Mouse (Mus musculus) brain, embryonic 18.5 days (tissue): ENCODE data around the gene Il2rg.

ENCODE experiments used
- DNase-seq: peaks from one replicate; pipeline ENCODE4 v3.0.0-alpha.2; 2012; ENCODE audit warnings: low read depth, low spot score

Gene Il2rg

GRCm38 (mm10) chrX:101260441-101261325 lies 7.4 kb downstream of the Il2rg start:
- DNase-seq = no peak

GRCm38 (mm10) chrX:101256603-101257002 lies 11.5 kb downstream of the Il2rg start:
- DNase-seq = no peak

GRCm38 (mm10) chrX:101254740-101255139 lies 13.3 kb downstream of the Il2rg start:
- no peak for DNase-seq

- DNase-seq = peak; percentile 77
Observed at GRCm38 (mm10) chrX:101253952-101254729, 13.9 kb downstream of the Il2rg start, which contains the start of gene Foxo4. Gene Foxo4 (plus strand): TSS chrX:101254528.

- no peak for DNase-seq
Observed at GRCm38 (mm10) chrX:101245011-101245410, 23.0 kb downstream of the Il2rg start.

- DNase-seq = no peak
Observed at GRCm38 (mm10) chrX:101222796-101223162, 45.3 kb downstream of the Il2rg start.

- DNase-seq = peak; percentile 83
Observed at GRCm38 (mm10) chrX:101221834-101222795, 45.9 kb downstream of the Il2rg start, which contains the start of gene Snx12. Gene Snx12 (minus strand): TSS chrX:101222563.
